Comparison of ENCODE assay signal across 7 mouse cellular contexts in the genomic region with DNA sequence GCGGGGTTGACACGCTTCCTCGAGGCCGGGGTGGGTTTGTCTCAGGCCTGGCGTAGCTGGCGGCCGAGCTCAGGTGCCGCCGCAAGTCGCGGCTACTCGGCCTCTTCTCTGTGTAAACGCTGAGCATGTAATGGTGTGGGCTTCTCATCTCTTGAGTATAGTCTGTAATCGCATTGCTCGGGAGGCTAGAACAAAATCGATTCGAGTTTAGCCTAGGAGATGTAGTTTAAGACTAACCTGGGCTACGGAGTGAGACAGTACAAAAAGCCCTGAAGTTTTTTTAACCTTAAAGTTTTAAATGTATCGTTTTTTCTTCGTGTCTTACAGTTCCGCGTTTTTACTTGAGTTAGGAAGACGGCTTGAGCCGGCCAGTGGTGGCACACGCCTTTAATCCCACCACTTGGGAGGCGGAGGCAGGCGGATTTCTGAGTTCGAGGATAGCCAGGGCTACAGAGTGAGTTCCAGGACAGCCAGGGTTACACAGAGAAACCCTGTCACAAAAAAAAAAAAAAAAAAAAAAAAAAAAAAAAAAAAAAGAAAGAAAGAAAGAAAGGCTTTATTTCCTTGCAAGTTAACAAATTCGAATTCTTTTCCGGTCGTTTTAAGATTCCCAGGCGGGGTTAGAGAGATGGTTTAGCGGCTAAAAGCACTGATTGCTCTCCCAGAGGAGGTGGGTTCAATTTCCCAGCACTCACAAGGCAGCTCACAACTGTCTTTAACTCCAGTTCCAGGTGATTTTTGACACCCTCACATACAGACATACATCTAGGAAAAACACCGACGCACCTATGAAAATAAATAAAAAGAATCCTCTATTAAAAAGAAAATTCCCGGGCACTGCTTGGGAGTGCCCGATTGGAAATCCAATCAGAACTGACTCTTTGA. TPM values are rescaled to one million over a fixed set of nuclear protein-coding genes. Genes with fewer than 3 reads are reported as not detected.
DNase-seq lines count a peak whose midpoint lies in the region; ATAC-seq and TF ChIP-seq lines count a peak whose summit lies in the region.

No protein-coding gene starts in this region.

- peak overlapping the region; percentile 87 for H3K4me2 ChIP-seq in hindbrain, embryonic 15.5 days
- peak overlapping the region; percentile 53 for H3K4me2 ChIP-seq in midbrain, embryonic 11.5 days

- TF ChIP-seq POLR2A in testis, adult 2 months (IDR thresholded peaks at IDR 0.05; ENCODE audit: control insufficient read depth, low read depth, low read length) = no peak

- H3K4me1 ChIP-seq in testis, adult 2 months (ENCODE audit: control insufficient read depth, insufficient read depth, low read length) = no peaks in the 10 kb centered on the region; the same call in 1 of the 2 replicates
- peaks cover 4% of the 10 kb centered on the region; the same call in 1 of the 2 replicates for H3K4me1 ChIP-seq in hindbrain, embryonic 15.5 days (replicated peaks)
- H3K4me1 ChIP-seq in midbrain, embryonic 11.5 days (ENCODE audit: control insufficient read depth, insufficient read depth, low read length) = peaks cover 5% of the 10 kb centered on the region

- DNase-seq in testis, postnatal 10 days (ENCODE audit: low spot score) = no peak
- DNase-seq in embryo, embryonic 11.5 days (ENCODE audit: low read depth, low spot score) = peak; percentile 7
- peak; percentile 87 for DNase-seq in midbrain, embryonic 11.5 days (ENCODE audit: low spot score, missing footprints)
- DNase-seq in layer of hippocampus, adult 18-20 months (ENCODE audit: low spot score in 2 of 2) = no peak
- DNase-seq in gastrocnemius, postnatal 14 days = no peak

- no peaks in the 10 kb centered on the region for H3K9me3 ChIP-seq in hindbrain, embryonic 15.5 days
- H3K9me3 ChIP-seq in midbrain, embryonic 11.5 days (ENCODE audit: control insufficient read depth, low read length) = no peaks in the 10 kb centered on the region

- peak overlapping the region; percentile 36 for H3K9ac ChIP-seq in hindbrain, embryonic 15.5 days
- H3K9ac ChIP-seq in midbrain, embryonic 11.5 days (ENCODE audit: low read length) = peak overlapping the region; percentile 84

- no peak for TF ChIP-seq CTCF in testis, adult 2 months (IDR thresholded peaks at IDR 0.05; ENCODE audit: control insufficient read depth, insufficient read depth, insufficient replicate concordance, low read depth, low read length)

- peak overlapping the region; percentile 96 for H3K4me3 ChIP-seq in testis, adult 2 months (ENCODE audit: control insufficient read depth, low read depth, low read length)
- peak overlapping the region; percentile 57 for H3K4me3 ChIP-seq in hindbrain, embryonic 15.5 days
- H3K4me3 ChIP-seq in midbrain, embryonic 11.5 days (ENCODE audit: low read depth, low read length) = peak overlapping the region; percentile 83

- ATAC-seq in hindbrain, embryonic 15.5 days (ENCODE audit: low FRiP score, low read depth) = no peak
- ATAC-seq in midbrain, embryonic 11.5 days (ENCODE audit: low FRiP score) = no peak; the same call in none of the 2 replicates

- no peaks in the 10 kb centered on the region for H3K27me3 ChIP-seq in testis, adult 2 months (ENCODE audit: control insufficient read depth, insufficient read depth, low read length)
- no peaks in the 10 kb centered on the region for H3K27me3 ChIP-seq in hindbrain, embryonic 15.5 days
- H3K27me3 ChIP-seq in midbrain, embryonic 11.5 days (ENCODE audit: control insufficient read depth, insufficient read depth, low read length) = no peaks in the 10 kb centered on the region

- intact Hi-C loops in gastrocnemius, postnatal 14 days (cut with DNase I; ENCODE audit: low total_unique reads) = no loop called here

- whole genome bisulfite sequencing in hindbrain, embryonic 15.5 days = 10% methylated on average over 37 of the region's 37 CpGs
- 10% methylated on average over 37 of the region's 37 CpGs for WGBS in midbrain, embryonic 11.5 days

- H3K27ac ChIP-seq in testis, adult 2 months (ENCODE audit: control insufficient read depth, insufficient read depth, low read depth, low read length) = peak overlapping the region; percentile 96
- H3K27ac ChIP-seq in hindbrain, embryonic 15.5 days (replicated peaks) = peak overlapping the region; percentile 17
- H3K27ac ChIP-seq in midbrain, embryonic 11.5 days (ENCODE audit: low read depth, low read length) = peak overlapping the region; percentile 71

- H3K36me3 ChIP-seq in testis, adult 2 months (ENCODE audit: control insufficient read depth, insufficient read depth, low read length) = no peaks in the 10 kb centered on the region; the same call in 1 of the 2 replicates
- peaks cover 12% of the 10 kb centered on the region for H3K36me3 ChIP-seq in hindbrain, embryonic 15.5 days
- H3K36me3 ChIP-seq in midbrain, embryonic 11.5 days (ENCODE audit: control insufficient read depth, insufficient read depth, low read length) = peaks cover 4% of the 10 kb centered on the region; the same call in 1 of the 2 replicates

RNA-seq across cellular contexts. Expression of a gene that starts 0.8 kb away (rescaled TPM):
- 44.8 and 47.7 TPM in 2 replicates for polyA plus RNA-seq in testis, adult 2 months (2012; rRNA removed)
- polyA plus RNA-seq in hindbrain, embryonic 15.5 days (2015; fragmentation: Nextera tagmentation; extraction: Ambion mirVana) = 42.0 and 51.8 TPM in 2 replicates
- 231 and 232 TPM in 2 replicates for polyA plus RNA-seq in midbrain, embryonic 11.5 days (2014; fragmentation: Nextera tagmentation; extraction: Ambion mirVana)
- total RNA-seq in layer of hippocampus, adult 18-20 months (2021) = under 1 TPM; 0.45 to 0.48 TPM
- total RNA-seq in gastrocnemius, postnatal 14 days (2021) = 1 to 10 TPM; 7.6 to 8.8 TPM

RNA-seq across cellular contexts. Expression of a gene that starts 25.6 kb away (rescaled TPM):
- 8.7 and 9.4 TPM in 2 replicates for polyA plus RNA-seq in testis, adult 2 months (2012; rRNA removed)
- 23.9 and 32.1 TPM in 2 replicates for polyA plus RNA-seq in hindbrain, embryonic 15.5 days (2015; fragmentation: Nextera tagmentation; extraction: Ambion mirVana)
- polyA plus RNA-seq in midbrain, embryonic 11.5 days (2014; fragmentation: Nextera tagmentation; extraction: Ambion mirVana) = 12.6 and 14.3 TPM in 2 replicates
- total RNA-seq in layer of hippocampus, adult 18-20 months (2021) = 10 to 100 TPM; 18.3 to 19.7 TPM
- total RNA-seq in gastrocnemius, postnatal 14 days (2021) = 1 to 10 TPM; 3.0 to 3.7 TPM

RNA-seq across cellular contexts. Expression of a gene that starts 29.2 kb away (rescaled TPM):
- polyA plus RNA-seq in testis, adult 2 months (2012; rRNA removed) = 5.6 and 6.9 TPM in 2 replicates
- 13.8 and 14.4 TPM in 2 replicates for polyA plus RNA-seq in hindbrain, embryonic 15.5 days (2015; fragmentation: Nextera tagmentation; extraction: Ambion mirVana)
- 10.1 and 10.9 TPM in 2 replicates for polyA plus RNA-seq in midbrain, embryonic 11.5 days (2014; fragmentation: Nextera tagmentation; extraction: Ambion mirVana)
- 10 to 100 TPM; 10.1 to 11.2 TPM for total RNA-seq in layer of hippocampus, adult 18-20 months (2021)
- 1 to 10 TPM; 7.5 to 9.6 TPM for total RNA-seq in gastrocnemius, postnatal 14 days (2021)

RNA-seq across cellular contexts. Expression of a gene that starts 34.0 kb away (rescaled TPM):
- polyA plus RNA-seq in testis, adult 2 months (2012; rRNA removed) = 10.1 and 10.3 TPM in 2 replicates
- 65.2 and 73.8 TPM in 2 replicates for polyA plus RNA-seq in hindbrain, embryonic 15.5 days (2015; fragmentation: Nextera tagmentation; extraction: Ambion mirVana)
- 53.1 and 53.2 TPM in 2 replicates for polyA plus RNA-seq in midbrain, embryonic 11.5 days (2014; fragmentation: Nextera tagmentation; extraction: Ambion mirVana)
- 10 to 100 TPM; 44.3 to 44.6 TPM for total RNA-seq in layer of hippocampus, adult 18-20 months (2021)
- 10 to 100 TPM; 20.6 to 21.5 TPM for total RNA-seq in gastrocnemius, postnatal 14 days (2021)

RNA-seq across cellular contexts. Expression of a gene that starts 45.8 kb away (rescaled TPM):
- 9.4 and 21.9 TPM in 2 replicates for polyA plus RNA-seq in testis, adult 2 months (2012; rRNA removed)
- polyA plus RNA-seq in hindbrain, embryonic 15.5 days (2015; fragmentation: Nextera tagmentation; extraction: Ambion mirVana) = 56.1 and 61.2 TPM in 2 replicates
- 28.8 and 30.4 TPM in 2 replicates for polyA plus RNA-seq in midbrain, embryonic 11.5 days (2014; fragmentation: Nextera tagmentation; extraction: Ambion mirVana)
- 10 to 100 TPM; 39.3 to 41.6 TPM for total RNA-seq in layer of hippocampus, adult 18-20 months (2021)
- 10 to 100 TPM; 11.7 to 12.1 TPM for total RNA-seq in gastrocnemius, postnatal 14 days (2021)

Comparison
In these comparisons a context has a peak if more than half of its experiments do, and no peak if none do; other contexts are left out.
1. H3K27ac ChIP-seq: peak in every context shown above with its lines; median percentile 96 in testis, adult 2 months; 71 in midbrain, embryonic 11.5 days; 17 in hindbrain, embryonic 15.5 days.
2. DNase-seq: peak in embryo, embryonic 11.5 days (single experiment) and midbrain, embryonic 11.5 days (single experiment); none in testis, postnatal 10 days (single experiment), layer of hippocampus, adult 18-20 months (0 of 2) and gastrocnemius, postnatal 14 days (single experiment).
3. Peak in every context shown above with its lines, with median percentiles within 50 percentile points of each other: H3K4me3 ChIP-seq.